Mouse (Mus musculus) regulatory T cell (primary cell): Measurements from ENCODE around the gene Gm10277.

Experiments
- in situ Hi-C: fragments of 300-600 bp; cut with MboI, MseI; formaldehyde crosslinking; loops from one replicate; pipeline ENCODE4 v1.15.1; 2025; ENCODE audit warnings: high pct_unique_total_duplicates

Gm10277 gene

DNA sequence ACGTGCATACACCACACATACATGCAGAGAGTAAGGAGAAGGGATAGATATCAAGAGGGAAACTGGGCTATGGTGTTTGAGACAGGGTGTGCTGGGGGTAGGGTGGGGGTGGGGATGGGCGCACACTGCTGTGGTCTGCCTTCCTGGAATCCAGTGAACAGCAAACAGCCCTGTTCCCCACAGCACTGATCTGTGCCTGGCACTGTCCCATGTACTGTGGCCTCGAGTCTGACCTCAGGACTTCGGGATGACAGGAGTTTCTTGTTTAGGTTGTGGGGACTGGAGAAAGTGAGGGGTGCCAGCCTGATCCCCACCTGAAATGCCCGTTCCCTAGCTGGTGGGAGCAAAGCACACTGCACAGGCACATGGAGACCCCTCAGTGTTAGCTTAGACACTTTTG lies at the start of gene Gm10277:
Gene Gm10277 (minus strand): TSS at position 41 of the 400 bp plus-strand sequence.
- in situ Hi-C loops = no loop called here

DNA sequence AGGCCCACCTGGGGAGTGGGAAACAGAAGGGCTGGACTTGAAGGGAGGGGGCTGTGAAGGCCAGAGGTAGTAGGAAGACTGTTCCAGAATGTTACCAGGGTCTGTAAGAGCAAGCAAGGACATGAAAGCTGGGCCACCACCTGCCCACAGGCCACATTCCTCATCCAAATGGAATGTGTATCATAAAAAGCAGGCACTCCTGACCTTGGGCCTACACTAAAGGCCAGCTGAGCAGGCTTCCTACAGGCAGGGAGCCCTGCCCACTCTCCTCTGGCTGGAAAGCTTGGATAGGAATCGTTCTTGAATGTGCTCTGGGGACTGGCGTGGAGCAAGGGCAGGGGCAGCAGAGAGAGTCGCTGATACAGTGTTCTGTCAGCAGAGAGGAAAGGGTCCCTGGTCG lies 49.2 kb upstream of the Gm10277 start:
- in situ Hi-C loops = no loop called here

DNA sequence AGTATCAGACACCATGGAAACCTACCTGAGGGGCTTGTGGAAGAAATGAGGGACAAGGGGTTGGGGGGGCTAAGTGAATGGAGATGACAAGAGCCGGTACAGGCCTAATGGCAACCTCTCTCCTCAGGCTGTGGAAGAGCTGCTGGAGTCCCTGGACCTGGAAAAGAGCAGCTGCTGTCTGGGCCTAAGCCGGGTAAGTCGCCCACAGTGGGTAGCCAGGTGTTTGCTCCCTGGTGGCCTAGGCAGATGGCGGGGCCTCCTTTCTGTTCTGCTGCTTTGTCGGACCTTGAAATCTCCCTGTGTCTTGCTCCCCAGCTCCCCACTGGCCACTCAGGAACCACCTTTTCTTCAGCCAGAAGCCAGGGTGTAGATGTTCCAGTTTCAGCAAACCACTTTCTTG lies 48.7 kb upstream of the Gm10277 start:
- in situ Hi-C loops = no loop called here

DNA sequence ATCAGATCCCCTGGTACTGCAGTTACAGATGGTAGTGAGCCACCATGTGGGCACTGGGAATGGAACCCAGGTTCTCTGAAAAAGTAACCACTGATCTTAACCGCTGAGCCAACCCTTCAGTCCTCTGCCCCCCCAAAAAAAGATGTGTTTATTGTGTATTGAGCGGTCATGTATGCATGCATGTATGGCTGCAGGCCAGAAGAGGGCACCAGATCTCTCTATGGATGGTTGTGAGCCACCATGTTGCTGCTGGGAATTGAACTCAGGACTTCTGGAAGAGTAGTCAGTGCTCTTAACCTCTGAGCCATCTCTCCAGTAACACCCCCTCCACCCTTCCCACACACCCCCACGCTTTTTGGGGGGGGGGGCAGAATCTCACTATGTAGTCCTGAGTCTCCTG lies 47.6 kb upstream of the Gm10277 start:
- in situ Hi-C loops = no loop called here

DNA sequence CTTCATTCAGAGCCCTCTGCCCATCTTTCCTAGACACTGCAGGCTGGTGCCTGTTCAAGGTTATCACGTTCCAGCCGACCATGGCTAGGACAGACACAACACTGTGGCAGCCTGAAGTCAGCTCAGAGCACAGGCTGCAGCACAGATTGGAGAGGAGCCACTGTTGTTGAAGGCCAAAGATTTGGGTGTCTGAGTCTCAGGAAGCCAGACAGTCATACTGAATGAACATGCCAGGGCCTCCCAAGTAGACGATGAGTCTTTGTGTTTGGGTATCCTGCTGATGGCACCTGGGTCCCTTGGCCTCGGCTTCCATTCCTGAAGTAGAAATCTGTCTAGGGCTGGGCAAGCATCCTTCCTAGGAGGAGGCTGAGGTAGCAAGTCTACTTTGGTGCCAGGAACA lies 45.0 kb upstream of the Gm10277 start:
- in situ Hi-C loops = no loop called here

DNA sequence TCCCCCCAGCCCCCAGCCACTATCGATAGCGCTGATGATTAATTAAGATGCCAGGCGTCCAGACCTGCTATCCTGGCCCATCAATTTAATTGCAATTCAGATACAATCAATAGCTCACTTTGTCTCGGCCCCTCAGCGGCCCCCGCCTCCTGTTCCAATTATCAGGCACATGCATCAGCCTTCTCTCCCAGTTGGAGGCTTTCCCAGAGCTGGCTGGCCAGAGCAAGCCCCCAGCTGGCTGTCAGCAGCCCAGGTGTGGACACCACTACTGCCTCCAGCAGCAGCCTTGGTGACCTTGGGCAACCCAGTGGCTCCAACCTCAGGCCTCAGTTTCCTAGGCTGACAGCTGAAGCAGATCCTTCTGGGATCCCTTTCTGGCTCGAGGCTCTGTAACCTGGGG lies 43.3 kb upstream of the Gm10277 start:
- in situ Hi-C loops = no loop called here

DNA sequence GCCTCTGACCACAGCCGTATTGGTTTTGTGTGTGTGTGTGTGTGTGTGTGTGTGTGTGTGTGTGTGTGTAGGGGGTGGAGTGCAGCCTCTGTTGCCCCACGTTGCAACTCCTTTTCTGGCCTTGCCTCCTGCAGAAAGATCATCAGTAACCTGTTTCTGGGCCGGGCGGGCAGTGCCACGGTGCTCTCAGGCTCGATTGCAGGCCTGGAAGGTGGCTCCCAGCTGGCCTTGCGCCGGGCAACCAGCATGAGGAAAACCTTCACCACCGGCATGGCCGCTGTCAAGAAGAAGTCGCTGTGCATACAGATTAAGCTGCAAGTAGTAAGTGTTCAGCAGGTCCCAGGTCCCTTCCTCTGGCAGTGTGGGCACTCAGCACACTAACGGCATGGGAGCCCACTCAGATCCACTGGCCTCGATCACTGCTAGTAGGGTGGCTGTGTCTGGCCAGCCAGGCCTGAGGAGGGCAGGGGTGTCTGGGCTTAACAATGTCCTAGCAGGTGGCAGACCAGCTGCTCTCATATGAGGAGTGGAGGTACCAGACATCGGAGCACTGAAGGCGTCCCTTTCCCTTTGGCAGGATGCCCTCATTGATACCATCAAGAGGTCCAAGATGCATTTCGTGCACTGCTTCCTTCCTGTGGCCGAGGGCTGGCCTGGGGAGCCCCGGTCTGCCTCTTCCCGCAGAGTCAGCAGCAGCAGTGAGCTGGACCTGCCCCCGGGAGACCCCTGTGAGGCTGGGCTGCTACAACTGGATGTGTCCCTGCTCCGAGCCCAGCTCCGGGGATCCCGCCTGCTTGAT lies 41.7 kb upstream of the Gm10277 start:
- in situ Hi-C loops = loop anchor here (5.0 kb wide), 1 partner anchor 123 kb away; no protein-coding TSS in a partner anchor

DNA sequence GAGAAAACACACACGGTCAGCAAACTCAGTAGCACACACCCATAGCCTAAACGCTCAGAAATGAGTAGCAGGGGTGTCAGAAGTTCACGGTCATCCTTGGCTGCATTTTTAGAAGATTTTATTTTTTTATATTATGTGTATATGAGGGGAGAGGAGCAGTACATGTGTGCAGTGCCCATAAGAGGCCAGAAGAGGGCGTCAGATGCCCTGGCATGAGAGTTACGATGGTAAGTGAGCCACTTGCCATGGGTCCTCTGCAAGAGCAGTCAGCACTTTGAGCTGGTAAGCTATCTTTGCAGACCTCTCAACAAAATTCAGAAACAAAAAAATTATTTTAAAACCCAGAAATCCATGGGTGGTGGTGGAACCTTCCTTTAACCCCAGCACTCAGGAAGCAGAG lies 40.6 kb upstream of the Gm10277 start:
- in situ Hi-C loops = loop anchor here (5.0 kb wide), 1 partner anchor 124 kb away; no protein-coding TSS in a partner anchor

DNA sequence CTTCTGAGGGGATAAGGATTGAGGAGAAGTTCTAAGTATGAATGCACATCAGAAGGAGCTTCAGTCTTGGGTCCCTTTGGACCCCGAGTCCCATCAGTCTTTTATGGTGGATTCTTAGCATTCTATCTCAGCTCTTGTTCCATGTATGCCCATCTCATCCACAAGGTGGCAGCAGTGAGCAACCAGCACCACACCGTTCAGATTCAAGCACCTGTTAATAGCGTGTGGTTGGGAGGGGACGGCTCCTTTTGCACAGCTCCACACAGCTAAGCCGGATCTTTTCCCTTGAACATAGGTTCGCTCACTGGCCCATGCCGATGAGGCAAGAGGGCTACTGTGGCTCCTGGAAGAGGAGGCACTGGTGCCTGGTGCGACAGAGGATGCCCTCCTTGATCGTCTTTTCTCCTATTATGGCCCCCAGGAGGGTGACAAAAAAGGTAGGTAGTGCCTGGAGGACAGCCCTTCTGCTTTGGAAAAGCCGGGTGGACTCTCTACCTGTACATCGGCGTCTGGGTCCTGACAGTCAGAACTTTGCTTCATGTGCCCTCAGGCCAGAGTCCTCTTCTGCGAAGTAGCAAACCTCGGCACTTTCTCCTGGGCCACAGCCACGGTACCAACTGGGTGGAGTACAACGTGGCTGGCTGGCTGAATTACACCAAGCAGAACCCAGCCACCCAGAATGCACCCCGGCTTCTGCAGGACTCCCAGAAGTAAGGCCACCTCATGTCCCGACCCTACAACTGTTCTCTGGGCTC lies 39.9 kb upstream of the Gm10277 start:
- in situ Hi-C loops = loop anchor here (5.0 kb wide), 1 partner anchor 125 kb away; no protein-coding TSS in a partner anchor

DNA sequence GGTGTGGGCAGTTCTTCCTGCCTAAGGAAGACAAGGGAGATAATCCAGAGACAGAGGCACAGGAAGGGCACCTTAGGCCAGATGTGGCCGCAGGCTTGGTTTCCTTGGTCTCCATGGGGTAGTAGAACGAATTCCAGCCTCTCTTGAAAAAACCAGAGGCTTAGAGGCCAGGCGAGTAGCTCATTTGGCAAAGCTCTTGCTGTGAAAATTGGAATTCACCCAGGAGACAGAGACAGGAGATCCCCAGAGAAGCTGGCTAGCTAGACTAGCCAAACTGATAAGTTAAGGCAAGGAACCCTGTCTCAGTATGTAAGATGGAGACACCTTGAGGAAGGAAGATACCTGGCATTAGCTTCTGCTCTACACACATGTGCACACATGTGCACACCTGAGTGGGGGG lies 38.8 kb upstream of the Gm10277 start:
- in situ Hi-C loops = loop anchor here (5.0 kb wide), 1 partner anchor 126 kb away; no protein-coding TSS in a partner anchor

DNA sequence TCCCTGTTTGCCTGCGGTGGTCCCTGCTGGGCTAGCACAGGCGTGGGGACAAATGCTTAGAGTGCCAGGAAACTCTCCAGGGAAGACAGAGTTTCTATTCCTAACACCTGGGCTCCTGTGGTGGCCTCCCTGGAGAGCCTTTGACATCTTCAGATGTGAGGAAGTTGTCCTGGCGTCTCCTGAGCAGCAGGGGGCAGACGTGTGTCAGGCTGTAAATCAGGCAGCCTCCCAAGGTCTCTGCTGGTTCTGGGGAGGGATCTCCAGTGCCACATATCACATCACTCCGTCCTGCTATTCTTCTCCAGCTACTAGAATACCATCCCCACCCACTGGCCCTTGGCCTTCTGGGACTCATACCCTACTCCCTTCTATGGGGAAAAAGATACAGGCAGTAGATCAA lies 38.3 kb upstream of the Gm10277 start:
- in situ Hi-C loops = loop anchor here (5.0 kb wide), 1 partner anchor 126 kb away; no protein-coding TSS in a partner anchor

DNA sequence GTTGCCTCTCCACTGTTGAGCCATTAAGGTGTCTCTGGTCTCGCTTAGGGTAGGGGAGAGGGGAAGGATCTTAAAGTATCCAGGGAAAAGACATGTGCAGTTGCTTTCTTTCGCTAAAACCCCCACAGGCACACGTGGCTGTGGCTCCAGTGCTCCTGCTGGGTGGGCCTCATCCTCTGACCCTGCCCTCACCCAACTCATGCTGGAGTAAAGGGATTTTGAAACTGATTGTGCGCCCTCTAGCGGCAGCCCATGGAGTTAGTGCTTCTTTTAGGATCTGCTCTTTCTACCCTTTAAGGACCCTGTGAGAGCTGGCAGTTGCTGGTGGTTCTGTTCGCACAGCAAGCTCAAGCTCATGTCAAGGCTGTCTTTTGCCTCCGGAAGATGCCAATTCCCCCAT lies 35.2 kb upstream of the Gm10277 start:
- in situ Hi-C loops = no loop called here

DNA sequence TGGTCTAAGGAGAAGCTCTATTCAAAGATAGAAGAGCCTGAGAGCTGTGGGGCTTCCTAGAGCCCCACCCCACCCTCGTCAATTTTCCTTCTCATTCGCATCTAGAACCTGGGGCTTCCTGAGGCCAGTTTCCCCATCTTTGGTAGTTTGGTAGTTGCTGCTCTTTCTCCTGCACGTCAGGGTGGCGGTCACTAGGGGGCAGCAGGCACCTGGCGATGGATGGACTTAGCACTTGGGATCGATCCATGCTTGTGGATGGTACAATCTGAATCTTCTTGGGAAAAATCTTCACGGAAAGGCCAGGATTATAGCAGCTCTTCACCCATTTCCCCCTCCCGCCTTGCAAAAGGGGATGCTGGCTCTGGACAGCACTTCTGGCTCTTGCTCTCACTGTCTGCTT lies 34.1 kb upstream of the Gm10277 start:
- in situ Hi-C loops = no loop called here

DNA sequence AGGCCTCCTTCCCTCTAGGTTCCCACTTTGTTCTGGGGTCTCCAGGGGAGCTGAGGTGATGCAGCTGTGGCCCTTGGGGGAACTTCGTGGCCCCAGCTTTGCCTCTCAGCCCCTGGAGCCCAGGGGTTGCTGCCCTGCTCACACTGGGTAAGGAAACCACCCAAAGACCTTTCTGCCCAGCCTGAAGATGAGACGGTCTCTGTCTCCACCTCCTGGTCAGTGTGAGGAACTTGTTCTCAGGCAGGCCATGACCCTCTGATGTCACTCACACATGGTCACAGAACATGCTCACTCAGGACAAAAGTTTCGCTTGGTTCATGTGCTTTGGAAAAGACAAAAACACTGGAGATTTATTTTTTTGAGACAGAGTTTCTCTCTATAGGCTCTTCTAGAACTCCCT lies 28.5 kb upstream of the Gm10277 start:
- in situ Hi-C loops = loop anchor here (5.0 kb wide), 1 partner anchor 74 kb away; no protein-coding TSS in a partner anchor

DNA sequence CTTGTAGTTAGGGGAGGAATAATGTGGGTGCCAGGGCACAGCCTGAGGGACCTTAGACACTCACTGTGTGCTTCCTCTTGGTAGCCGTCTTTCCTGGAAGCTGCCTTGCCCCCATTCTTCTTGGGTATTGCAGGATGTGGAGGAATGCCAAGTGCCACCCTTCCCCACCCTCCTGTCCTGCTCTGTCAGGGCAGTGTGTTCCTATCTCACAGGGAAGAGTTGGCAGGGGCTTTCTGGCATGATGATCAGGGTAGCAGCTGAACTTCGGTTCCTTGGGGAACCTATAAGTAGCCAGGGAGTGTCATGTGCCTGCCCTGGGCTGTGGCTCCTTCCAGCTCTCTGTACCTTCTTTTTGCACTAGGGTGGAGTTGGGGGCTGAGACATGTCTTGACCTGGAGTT lies 26.4 kb upstream of the Gm10277 start:
- in situ Hi-C loops = no loop called here

DNA sequence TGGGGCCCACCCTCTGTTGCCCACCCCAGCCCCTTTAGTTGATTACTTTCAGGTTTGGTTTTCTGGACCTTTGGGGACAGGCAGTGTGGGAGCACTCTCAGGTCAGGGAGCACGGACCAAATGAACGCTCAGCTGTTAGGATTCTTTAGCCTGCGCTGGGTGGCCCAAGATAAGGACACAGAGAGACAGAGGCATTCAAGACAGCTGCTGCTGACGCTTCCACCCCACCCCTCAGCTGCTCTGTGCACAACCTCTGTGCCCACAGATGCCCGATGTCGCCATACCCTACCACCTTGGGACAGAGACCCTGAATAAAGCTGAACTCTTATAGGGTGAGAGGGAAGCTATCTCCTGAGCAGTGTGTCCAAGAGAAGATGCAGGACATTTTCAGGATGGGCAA lies 22.5 kb upstream of the Gm10277 start:
- in situ Hi-C loops = no loop called here

DNA sequence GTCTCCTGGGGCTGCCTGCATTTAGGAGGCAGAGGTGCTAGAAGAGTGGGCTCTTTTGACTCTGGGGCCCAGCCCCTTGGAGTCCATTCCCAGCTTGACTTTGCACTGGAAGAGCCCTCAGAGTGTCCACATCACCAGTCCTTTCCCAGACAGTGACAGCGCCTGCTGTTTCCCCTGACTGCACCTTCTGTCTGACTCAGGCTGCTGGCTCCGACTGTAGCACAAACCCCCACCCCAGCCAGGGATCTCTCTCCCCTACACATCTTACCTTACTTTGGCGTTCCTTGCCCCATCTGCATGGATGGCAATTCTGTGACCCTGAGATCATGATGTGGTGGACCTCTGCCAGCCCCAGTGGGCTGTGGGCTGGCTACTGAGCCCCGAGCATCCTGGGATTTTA lies 21.7 kb upstream of the Gm10277 start:
- in situ Hi-C loops = no loop called here

DNA sequence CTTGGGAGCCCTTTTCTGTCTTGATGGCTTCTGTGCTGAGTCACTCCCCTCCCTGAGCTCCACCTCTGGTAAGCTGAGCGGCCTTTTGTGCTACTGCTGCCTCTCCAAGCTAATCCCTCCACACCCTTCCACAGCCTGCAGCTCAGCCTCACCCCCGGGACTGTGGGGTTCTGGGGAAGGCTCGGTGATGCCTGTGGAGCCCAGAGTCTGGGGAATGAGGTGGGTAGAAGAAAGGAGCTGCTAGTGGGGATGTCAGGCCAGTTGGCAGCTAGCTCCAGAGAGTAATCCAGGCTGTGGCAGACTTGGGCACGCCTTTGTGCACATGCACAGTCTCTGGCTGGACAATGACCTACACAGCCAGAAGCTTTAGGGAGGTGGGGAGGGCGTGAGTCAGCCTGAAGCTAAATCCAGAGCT lies 20.5 kb upstream of the Gm10277 start:
- in situ Hi-C loops = no loop called here

DNA sequence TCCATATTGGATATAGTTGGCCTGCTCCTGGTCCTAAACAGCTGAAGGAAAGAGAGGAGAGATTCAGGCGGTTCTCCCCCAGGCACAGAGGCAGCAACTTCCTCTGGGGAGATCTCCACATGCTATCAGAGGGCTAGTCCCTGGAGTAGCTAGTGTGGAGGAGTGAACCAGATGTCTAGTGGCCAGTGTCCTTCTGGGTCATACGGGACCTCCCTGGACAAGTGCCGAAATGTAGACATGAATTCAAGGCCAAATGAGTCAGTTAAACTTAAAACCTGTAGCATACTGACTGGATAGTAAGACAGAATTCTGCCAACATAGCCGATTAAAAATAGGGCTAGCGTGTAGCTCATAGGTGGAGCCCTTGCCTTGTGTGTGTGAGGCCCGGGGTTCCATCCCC lies 19.3 kb upstream of the Gm10277 start:
- in situ Hi-C loops = no loop called here

DNA sequence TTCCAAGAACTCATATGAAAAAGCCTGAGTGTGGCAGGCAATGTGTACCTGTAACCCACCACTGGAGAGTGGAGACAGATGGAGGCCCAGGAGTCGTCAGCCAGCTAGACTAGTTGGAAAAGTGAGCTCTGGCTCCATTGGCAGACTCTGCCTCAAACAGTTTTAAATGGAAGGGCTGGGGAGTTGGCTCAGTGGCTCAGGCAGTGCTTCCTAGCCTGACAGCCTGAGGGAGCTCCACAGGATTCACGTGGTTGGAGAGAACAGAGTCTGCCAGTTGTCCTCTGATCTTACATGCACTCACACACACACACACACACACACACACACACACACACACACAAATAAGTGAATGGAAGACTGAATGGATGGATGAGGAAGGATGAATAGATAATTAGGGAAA lies 18.7 kb upstream of the Gm10277 start:
- in situ Hi-C loops = no loop called here

DNA sequence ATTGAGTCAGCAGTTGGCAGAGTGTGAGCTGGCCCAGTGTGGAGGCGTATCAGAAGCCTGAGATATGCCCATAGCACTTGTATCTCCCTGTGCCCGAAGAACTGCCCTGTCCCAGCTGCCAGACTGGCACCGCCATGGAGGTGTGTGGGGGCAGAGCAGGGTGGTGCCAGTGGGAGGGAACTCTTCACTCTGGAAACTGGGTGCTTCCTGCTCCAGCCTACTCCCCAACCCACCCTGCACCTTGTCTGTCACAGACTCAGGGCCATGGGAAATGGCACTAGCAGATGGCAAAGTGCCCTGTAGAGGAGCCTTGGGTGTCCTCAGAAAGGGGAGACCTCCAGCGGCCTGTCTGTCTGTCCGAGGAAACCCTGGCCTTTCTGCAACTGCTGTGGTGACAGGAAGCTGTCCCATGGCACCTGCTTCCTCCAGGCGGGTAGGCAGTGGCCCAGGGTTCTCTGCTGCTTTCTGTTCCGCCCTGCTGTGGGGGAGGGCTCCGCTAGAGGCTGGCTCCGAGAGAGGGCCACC lies 14.9 kb upstream of the Gm10277 start:
- in situ Hi-C loops = no loop called here

DNA sequence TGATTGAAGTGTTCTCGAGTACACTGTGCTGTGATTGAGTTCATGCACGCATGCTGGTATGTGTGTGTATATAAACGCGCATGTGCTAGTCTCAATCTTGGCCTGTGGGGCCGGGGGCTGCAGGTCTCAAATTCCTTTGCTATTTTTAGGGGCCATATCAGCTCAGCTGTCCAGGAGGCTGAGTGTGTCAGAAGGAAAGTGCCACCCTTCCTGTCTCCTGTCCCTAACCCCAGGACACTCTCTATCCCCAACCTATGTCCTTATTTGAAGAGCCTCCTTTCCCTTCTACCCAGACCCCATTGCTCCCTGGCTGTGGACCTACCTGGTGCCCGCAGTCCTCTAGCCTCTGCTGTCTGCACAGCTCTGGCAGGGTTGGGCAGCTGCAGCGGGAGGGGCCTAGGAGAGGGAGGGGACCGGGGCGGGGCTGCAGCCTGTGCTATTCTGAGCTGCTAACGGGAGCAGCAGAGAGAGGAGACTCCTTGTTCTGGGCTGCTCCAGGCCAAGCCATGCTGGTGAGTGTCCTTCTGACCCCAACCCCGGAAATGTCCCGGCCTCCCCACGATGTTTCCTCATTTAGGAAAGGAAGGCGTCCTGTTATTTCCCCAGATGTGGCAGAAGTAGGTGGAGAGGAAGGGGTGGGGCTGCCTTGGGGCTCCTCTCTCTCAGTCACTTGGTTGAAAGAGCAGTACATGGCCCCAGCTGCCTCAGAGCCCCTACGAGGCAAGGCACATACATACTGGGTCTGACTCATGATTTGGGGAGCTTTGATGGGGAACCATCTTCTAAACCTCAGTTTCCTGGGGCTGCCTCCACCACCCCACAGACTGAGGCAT lies 13.5 kb upstream of the Gm10277 start:
- in situ Hi-C loops = no loop called here
